Mouse (Mus musculus): ENCODE results near the gene Psmd12. TPM values are rescaled to one million over a fixed set of nuclear protein-coding genes. Genes with fewer than 3 reads are reported as not detected.
A peak's percentile ranks its signal among the peaks of the same experiment; 100 is the strongest.

Psmd12 gene
- total and polyA plus RNA-seq, 3 experiments = 139 to 437 (median 149) TPM

DNA sequence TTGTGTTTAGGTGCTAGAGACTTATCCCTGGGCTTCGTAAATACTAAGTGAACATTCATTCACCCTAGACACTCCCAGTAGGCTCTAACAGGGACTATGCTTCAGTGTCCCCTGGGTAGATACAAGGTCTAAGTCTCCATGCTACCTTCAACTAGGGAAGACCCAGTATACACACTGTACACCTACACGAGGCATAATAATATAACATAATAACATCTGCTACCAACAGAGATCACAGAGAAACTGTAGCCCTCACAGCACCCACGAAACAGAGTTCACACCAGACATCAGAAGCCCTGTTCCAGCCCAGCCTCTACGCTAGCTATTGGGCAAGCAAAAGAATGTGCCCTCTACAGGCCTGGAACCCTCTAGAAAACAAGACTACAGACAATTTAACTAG is 14.2 kb upstream of the Psmd12 start:
- H3K4me3 ChIP-seq (ENCODE audit: control insufficient read depth in 1 of 2, insufficient read depth in 1 of 2, low read depth in 2 of 2, low read length in 2 of 2) = no peak overlapping the region
- TF ChIP-seq SIN3A (IDR thresholded peaks at IDR 0.05; ENCODE audit: low read length) (no peak), ZNF384 (IDR thresholded peaks at IDR 0.05; ENCODE audit: low read depth, low read length) (no peak), RCOR1 (IDR thresholded peaks at IDR 0.05; ENCODE audit: low read depth, low read length) (no peak), CTCF (IDR thresholded peaks at IDR 0.05 in 2 of 3, conservative IDR thresholded peaks at IDR 0.05 in 1 of 3; ENCODE audit: control insufficient read depth in 1 of 3, insufficient read depth in 1 of 3, low read depth in 2 of 3, low read length in 3 of 3, poor library complexity in 1 of 3, severe bottlenecking in 1 of 3) (no peak), NRF1 (IDR thresholded peaks at IDR 0.05; ENCODE audit: insufficient read depth, low read depth, low read length, poor library complexity, severe bottlenecking) (no peak), KAT2A (conservative IDR thresholded peaks at IDR 0.05; ENCODE audit: low read depth, low read length) (no peak), RAD21 (IDR thresholded peaks at IDR 0.05; ENCODE audit: low read depth, low read length) (no peak), SMC3 (IDR thresholded peaks at IDR 0.05; ENCODE audit: low read depth, low read length) (no peak), ELF1 (IDR thresholded peaks at IDR 0.05; ENCODE audit: low read depth, low read length) (no peak), MAZ (IDR thresholded peaks at IDR 0.05; ENCODE audit: low read depth, low read length) (no peak), HCFC1 (IDR thresholded peaks at IDR 0.05; ENCODE audit: low read depth, low read length) (no peak), CHD2 (IDR thresholded peaks at IDR 0.05; ENCODE audit: low read length) (no peak), ETS1 (IDR thresholded peaks at IDR 0.05; ENCODE audit: low read depth, low read length) (no peak), BHLHE40 (IDR thresholded peaks at IDR 0.05; ENCODE audit: borderline replicate concordance, low read depth, low read length) (no peak), POLR2A (IDR thresholded peaks at IDR 0.05; ENCODE audit: control insufficient read depth in 1 of 2, insufficient read depth in 1 of 2, low read depth in 1 of 2, low read length in 2 of 2, poor library complexity in 1 of 2) (no peak), UBTF (IDR thresholded peaks at IDR 0.05; ENCODE audit: borderline replicate concordance, insufficient read depth, low read depth, low read length) (no peak), MAFK (IDR thresholded peaks at IDR 0.05; ENCODE audit: borderline replicate concordance, low read depth, low read length) (no peak), CHD1 (IDR thresholded peaks at IDR 0.05; ENCODE audit: low read depth, low read length) (no peak), EP300 (IDR thresholded peaks at IDR 0.05; ENCODE audit: low read depth in 1 of 2, low read length in 2 of 2) (no peak), USF2 (IDR thresholded peaks at IDR 0.05; ENCODE audit: borderline replicate concordance in 1 of 2, insufficient read depth in 1 of 2, low read depth in 1 of 2, low read length in 2 of 2) (no peak)
- peaks cover 0 to 33% of the 10 kb centered on the region in 2 experiments; a peak in 3 of 4 replicates for H3K36me3 ChIP-seq (ENCODE audit: control insufficient read depth in 1 of 2, insufficient read depth in 2 of 2, low read length in 2 of 2)
- no peaks in the 10 kb centered on the region for H3K9me3 ChIP-seq (replicated peaks; ENCODE audit: insufficient read depth, low read length)
- no peak overlapping the region for H3K9ac ChIP-seq (ENCODE audit: control insufficient read depth, low read depth, low read length, poor library complexity, severe bottlenecking)
- peaks cover 23 to 29% of the 10 kb centered on the region in 2 experiments for H3K4me1 ChIP-seq (ENCODE audit: control insufficient read depth in 1 of 2, insufficient read depth in 2 of 2, low read length in 2 of 2)
- no peak overlapping the region for H3K27ac ChIP-seq (ENCODE audit: control insufficient read depth, low read depth, low read length)
- H3K27me3 ChIP-seq (ENCODE audit: control insufficient read depth in 1 of 2, insufficient read depth in 2 of 2, low read length in 2 of 2) = no peaks in the 10 kb centered on the region
- peaks cover 75% of the 10 kb centered on the region for H3K79me2 ChIP-seq (ENCODE audit: control insufficient read depth, insufficient read depth, low read length, poor library complexity)
- no peak for DNase-seq (ENCODE audit: low read depth, low spot score)

- no peak for TF ChIP-seq NELFE (IDR thresholded peaks at IDR 0.05; ENCODE audit: low read depth, low read length)
- TF ChIP-seq GATA1 (IDR thresholded peaks at IDR 0.05; ENCODE audit: low read depth, low read length) = no peak
- TF ChIP-seq ELF1 (IDR thresholded peaks at IDR 0.05; ENCODE audit: low read depth, low read length) = no peak
- no peak; a peak in 1 of 4 replicates for TF ChIP-seq POLR2A (IDR thresholded peaks at IDR 0.05; ENCODE audit: control insufficient read depth in 1 of 2, insufficient read depth in 1 of 2, low read depth in 1 of 2, low read length in 2 of 2, poor library complexity in 1 of 2)
- TF ChIP-seq MAFK (IDR thresholded peaks at IDR 0.05; ENCODE audit: borderline replicate concordance, low read depth, low read length) = no peak
- no peak for TF ChIP-seq CTCF (IDR thresholded peaks at IDR 0.05 in 2 of 3, conservative IDR thresholded peaks at IDR 0.05 in 1 of 3; ENCODE audit: control insufficient read depth in 1 of 3, insufficient read depth in 1 of 3, low read depth in 2 of 3, low read length in 3 of 3, poor library complexity in 1 of 3, severe bottlenecking in 1 of 3)
- no peak for TF ChIP-seq KAT2A (conservative IDR thresholded peaks at IDR 0.05; ENCODE audit: low read depth, low read length)
- TF ChIP-seq CHD2 (IDR thresholded peaks at IDR 0.05; ENCODE audit: low read length) = no peak
- TF ChIP-seq TBP (IDR thresholded peaks at IDR 0.05; ENCODE audit: low read depth, low read length) = 0 out of 2 replicates have a peak, but pooled peaks have one; percentile 6
- TF ChIP-seq RCOR1 (IDR thresholded peaks at IDR 0.05; ENCODE audit: low read depth, low read length) = no peak
- no peak for TF ChIP-seq USF1 (IDR thresholded peaks at IDR 0.05; ENCODE audit: low read depth, low read length)
- TF ChIP-seq MXI1 (IDR thresholded peaks at IDR 0.05; ENCODE audit: low read depth, low read length) = 0 out of 2 replicates have a peak, but pooled peaks have one; percentile 25
- peak; percentile 91 for TF ChIP-seq ZNF384 (IDR thresholded peaks at IDR 0.05; ENCODE audit: low read depth, low read length)
- no peak for TF ChIP-seq CHD1 (IDR thresholded peaks at IDR 0.05; ENCODE audit: low read depth, low read length)
- peaks cover 23 to 29% of the 10 kb centered on the region in 2 experiments for H3K4me1 ChIP-seq (ENCODE audit: control insufficient read depth in 1 of 2, insufficient read depth in 2 of 2, low read length in 2 of 2)
- peak overlapping the region; percentile 53 for H3K9ac ChIP-seq (ENCODE audit: control insufficient read depth, low read depth, low read length, poor library complexity, severe bottlenecking)
- H3K9me3 ChIP-seq (replicated peaks; ENCODE audit: insufficient read depth, low read length) = no peaks in the 10 kb centered on the region
- peak; percentile 70 for DNase-seq (ENCODE audit: low read depth, low spot score)
- H3K27ac ChIP-seq (ENCODE audit: control insufficient read depth, low read depth, low read length) = peak overlapping the region; percentile 74
- H3K36me3 ChIP-seq (ENCODE audit: control insufficient read depth in 1 of 2, insufficient read depth in 2 of 2, low read length in 2 of 2) = peaks cover 0 to 33% of the 10 kb centered on the region in 2 experiments; a peak in 3 of 4 replicates
- H3K4me3 ChIP-seq (ENCODE audit: control insufficient read depth in 1 of 2, insufficient read depth in 1 of 2, low read depth in 2 of 2, low read length in 2 of 2) = peak overlapping the region; percentile 7 to 20
- H3K27me3 ChIP-seq (ENCODE audit: control insufficient read depth in 1 of 2, insufficient read depth in 2 of 2, low read length in 2 of 2) = no peaks in the 10 kb centered on the region
- H3K79me2 ChIP-seq (ENCODE audit: control insufficient read depth, insufficient read depth, low read length, poor library complexity) = peaks cover 78% of the 10 kb centered on the region
Observed at GRCm38 (mm10) chr11:107465969-107466368, 13.3 kb upstream of the Psmd12 start.
